Mouse (Mus musculus): ENCODE results near the gene Mvd. TPM values are rescaled to one million over a fixed set of nuclear protein-coding genes. Genes with fewer than 3 reads are reported as not detected.

The Mvd gene
- polyA plus RNA-seq, 1 experiment: 68.7 TPM

DNA sequence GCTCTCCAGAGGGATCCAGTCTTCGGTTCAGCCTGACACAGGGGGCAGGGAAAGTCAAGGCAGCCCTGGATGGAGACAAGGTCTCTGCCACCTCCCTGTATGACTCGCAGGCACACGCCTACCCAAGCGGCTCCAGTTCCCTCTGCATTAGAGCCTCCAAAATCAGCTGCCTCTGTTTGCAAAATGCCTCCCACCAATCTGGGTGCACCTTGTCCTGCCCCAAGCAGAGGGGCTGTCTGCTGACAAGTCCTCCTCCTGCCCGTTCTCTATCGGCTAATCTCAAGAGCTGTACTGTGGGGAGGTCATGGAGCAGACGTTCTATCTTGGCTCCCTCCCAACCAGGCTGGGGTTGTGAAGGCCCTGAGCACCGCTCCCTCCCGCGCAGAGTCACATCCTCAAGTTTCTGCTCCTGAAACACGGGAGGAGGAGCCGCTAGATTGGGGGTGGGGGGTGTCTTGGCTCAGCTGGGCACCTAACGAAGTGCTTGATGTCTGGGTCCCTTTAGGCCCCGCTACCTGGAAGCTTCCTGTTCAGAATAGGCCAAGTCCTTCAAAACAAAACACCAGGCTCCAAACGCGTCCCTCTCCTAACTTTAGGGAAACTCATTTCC lies 31.8 kb upstream of the Mvd start:
- H3K27me3 ChIP-seq (replicated peaks; ENCODE audit: control insufficient read depth, insufficient read depth, low read length): no peaks in the 10 kb centered on the region
- H3K4me3 ChIP-seq (ENCODE audit: insufficient read depth, low read depth, low read length): peak overlapping the region; percentile 90
- WGBS: under 1% methylated on average over 16 of the region's 16 CpGs
- no peak overlapping the region for H3K27ac ChIP-seq (ENCODE audit: insufficient read depth, low read depth, low read length)
- DNase-seq: peak; percentile 56
- H3K4me1 ChIP-seq (ENCODE audit: control insufficient read depth, insufficient read depth, low read length): peaks cover 7% of the 10 kb centered on the region; the same call in 1 of the 2 replicates
- no peaks in the 10 kb centered on the region for H3K36me3 ChIP-seq (ENCODE audit: control insufficient read depth, insufficient read depth, low read length)
- TF ChIP-seq CTCF (conservative IDR thresholded peaks at IDR 0.05; ENCODE audit: insufficient read depth, insufficient read length, low read depth, low read length): no peak
- no peak for TF ChIP-seq POLR2A (IDR thresholded peaks at IDR 0.05; ENCODE audit: low read depth, low read length)

DNA sequence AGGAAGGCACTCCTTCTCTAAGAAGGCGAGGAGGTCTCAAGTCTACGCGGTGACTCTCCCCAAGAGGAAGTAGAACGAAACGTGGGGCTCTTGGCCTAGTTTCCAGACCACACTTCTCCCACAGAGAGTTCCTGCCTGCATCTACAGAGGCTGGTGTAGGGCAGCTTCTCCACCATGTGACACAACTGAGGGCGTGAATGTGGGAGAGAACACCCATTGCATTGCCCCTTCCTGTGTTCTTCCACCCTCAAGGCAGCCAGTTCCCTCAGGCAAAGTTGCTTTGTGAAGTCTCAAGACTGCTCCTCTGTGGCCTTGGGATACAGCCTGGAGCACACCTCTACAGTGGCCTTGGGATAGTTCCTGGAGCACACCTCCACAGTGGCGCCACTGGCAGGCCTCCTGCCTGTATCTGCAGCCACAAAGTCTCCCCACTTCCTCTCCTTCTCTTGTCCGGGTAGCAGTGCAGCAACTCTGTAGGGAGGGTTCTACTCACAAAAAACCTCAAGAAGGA lies 30.7 kb upstream of the Mvd start:
- Histone ChIP-seq H3K4me3 (ENCODE audit: insufficient read depth, low read depth, low read length) (no peak overlapping the region), H3K4me1 (ENCODE audit: control insufficient read depth, insufficient read depth, low read length) (peaks cover 13% of the 10 kb centered on the region), H3K27me3 (replicated peaks; ENCODE audit: control insufficient read depth, insufficient read depth, low read length) (no peaks in the 10 kb centered on the region), H3K36me3 (ENCODE audit: control insufficient read depth, insufficient read depth, low read length) (no peaks in the 10 kb centered on the region), H3K27ac (ENCODE audit: insufficient read depth, low read depth, low read length) (no peak overlapping the region)
- TF ChIP-seq POLR2A (IDR thresholded peaks at IDR 0.05; ENCODE audit: low read depth, low read length): no peak
- TF ChIP-seq CTCF (conservative IDR thresholded peaks at IDR 0.05; ENCODE audit: insufficient read depth, insufficient read length, low read depth, low read length): no peak
- no peak for DNase-seq
- WGBS: 81% methylated on average over 8 of the region's 8 CpGs

GRCm38 (mm10) chr8:122470691-122471090 lies 27.5 kb upstream of the Mvd start:
- no peak overlapping the region for H3K27ac ChIP-seq (ENCODE audit: insufficient read depth, low read depth, low read length)
- H3K27me3 ChIP-seq (replicated peaks; ENCODE audit: control insufficient read depth, insufficient read depth, low read length): no peaks in the 10 kb centered on the region
- no peak for DNase-seq
- H3K4me3 ChIP-seq (ENCODE audit: insufficient read depth, low read depth, low read length): no peak overlapping the region
- WGBS: 88% methylated on average over 5 of the region's 5 CpGs
- peaks cover 8% of the 10 kb centered on the region for H3K4me1 ChIP-seq (ENCODE audit: control insufficient read depth, insufficient read depth, low read length)
- TF ChIP-seq POLR2A (IDR thresholded peaks at IDR 0.05; ENCODE audit: low read depth, low read length): no peak
- no peak for TF ChIP-seq CTCF (conservative IDR thresholded peaks at IDR 0.05; ENCODE audit: insufficient read depth, insufficient read length, low read depth, low read length)
- H3K36me3 ChIP-seq (ENCODE audit: control insufficient read depth, insufficient read depth, low read length): no peaks in the 10 kb centered on the region

DNA sequence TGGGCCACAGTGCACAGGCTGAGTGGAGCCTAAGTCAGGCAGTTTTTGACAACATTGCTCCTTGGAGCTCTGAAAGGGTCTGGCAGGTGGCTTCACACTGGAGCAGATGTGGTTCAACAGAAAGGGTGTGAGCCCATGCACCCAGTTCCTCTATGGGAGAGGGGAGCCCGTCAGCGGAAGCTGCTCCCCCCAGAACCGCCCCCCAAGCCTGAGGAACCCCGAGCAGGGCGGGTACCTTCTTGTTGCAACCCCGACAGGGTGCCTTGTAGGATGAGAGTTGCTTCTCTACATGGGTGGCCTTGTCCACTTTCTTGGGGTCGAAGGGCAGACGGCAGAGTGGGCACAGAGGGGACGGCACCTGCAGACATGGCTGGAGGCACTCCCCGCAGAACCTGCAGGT lies 26.7 kb upstream of the Mvd start:
- no peaks in the 10 kb centered on the region for H3K36me3 ChIP-seq (ENCODE audit: control insufficient read depth, insufficient read depth, low read length)

DNA sequence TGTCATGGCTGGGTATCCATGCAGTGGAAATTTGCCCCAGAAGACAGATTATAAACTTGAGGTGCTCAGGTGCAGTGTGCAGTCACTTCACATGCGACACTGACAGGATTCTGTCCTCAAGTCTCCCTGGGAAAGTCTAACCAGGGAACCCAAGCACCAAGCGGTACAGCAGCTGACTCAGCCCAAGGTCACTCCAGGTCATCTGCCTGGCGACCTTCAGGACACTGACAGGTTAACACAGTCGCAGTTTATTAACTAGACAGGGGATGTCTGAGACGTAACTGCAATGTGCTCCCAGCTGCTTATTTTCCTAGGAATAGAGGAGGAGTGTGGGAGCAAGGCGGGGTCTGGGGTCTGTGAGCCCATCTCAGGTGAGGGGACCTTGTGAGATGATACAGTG lies 26.2 kb upstream of the Mvd start:
- 59% methylated on average over 6 of the region's 6 CpGs for WGBS
- H3K4me1 ChIP-seq (ENCODE audit: control insufficient read depth, insufficient read depth, low read length): peaks cover 6% of the 10 kb centered on the region; the same call in 1 of the 2 replicates
- H3K4me3 ChIP-seq (ENCODE audit: insufficient read depth, low read depth, low read length): no peak overlapping the region
- TF ChIP-seq CTCF (conservative IDR thresholded peaks at IDR 0.05; ENCODE audit: insufficient read depth, insufficient read length, low read depth, low read length): no peak
- no peak for TF ChIP-seq POLR2A (IDR thresholded peaks at IDR 0.05; ENCODE audit: low read depth, low read length)
- DNase-seq: peak; percentile 46
- H3K36me3 ChIP-seq (ENCODE audit: control insufficient read depth, insufficient read depth, low read length): no peaks in the 10 kb centered on the region
- no peaks in the 10 kb centered on the region for H3K27me3 ChIP-seq (replicated peaks; ENCODE audit: control insufficient read depth, insufficient read depth, low read length)
- no peak overlapping the region for H3K27ac ChIP-seq (ENCODE audit: insufficient read depth, low read depth, low read length)

More for the DNA sequence above, 26.7 kb upstream of the Mvd start:
- peaks cover 8% of the 10 kb centered on the region for H3K4me1 ChIP-seq (ENCODE audit: control insufficient read depth, insufficient read depth, low read length)
- WGBS: 91% methylated on average over 10 of the region's 10 CpGs
- H3K27me3 ChIP-seq (replicated peaks; ENCODE audit: control insufficient read depth, insufficient read depth, low read length): no peaks in the 10 kb centered on the region
- no peak overlapping the region for H3K27ac ChIP-seq (ENCODE audit: insufficient read depth, low read depth, low read length)
- no peak for DNase-seq
- no peak overlapping the region for H3K4me3 ChIP-seq (ENCODE audit: insufficient read depth, low read depth, low read length)
- TF ChIP-seq CTCF (conservative IDR thresholded peaks at IDR 0.05; ENCODE audit: insufficient read depth, insufficient read length, low read depth, low read length) (no peak), POLR2A (IDR thresholded peaks at IDR 0.05; ENCODE audit: low read depth, low read length) (no peak)

GRCm38 (mm10) chr8:122467816-122468215 lies 24.6 kb upstream of the Mvd start:
- Histone ChIP-seq H3K4me3 (ENCODE audit: insufficient read depth, low read depth, low read length) (no peak overlapping the region), H3K4me1 (ENCODE audit: control insufficient read depth, insufficient read depth, low read length) (peaks cover 6% of the 10 kb centered on the region; the same call in 1 of the 2 replicates), H3K27me3 (replicated peaks; ENCODE audit: control insufficient read depth, insufficient read depth, low read length) (no peaks in the 10 kb centered on the region), H3K27ac (ENCODE audit: insufficient read depth, low read depth, low read length) (no peak overlapping the region), H3K36me3 (ENCODE audit: control insufficient read depth, insufficient read depth, low read length) (no peaks in the 10 kb centered on the region)
- no peak for DNase-seq
- 89% methylated on average over 13 of the region's 13 CpGs for WGBS
- no peak for TF ChIP-seq POLR2A (IDR thresholded peaks at IDR 0.05; ENCODE audit: low read depth, low read length)
- no peak for TF ChIP-seq CTCF (conservative IDR thresholded peaks at IDR 0.05; ENCODE audit: insufficient read depth, insufficient read length, low read depth, low read length)

- TF ChIP-seq POLR2A (IDR thresholded peaks at IDR 0.05; ENCODE audit: low read depth, low read length) (no peak), CTCF (conservative IDR thresholded peaks at IDR 0.05; ENCODE audit: insufficient read depth, insufficient read length, low read depth, low read length) (no peak)
- Histone ChIP-seq H3K4me1 (ENCODE audit: control insufficient read depth, insufficient read depth, low read length) (peaks cover 17% of the 10 kb centered on the region), H3K4me3 (ENCODE audit: insufficient read depth, low read depth, low read length) (no peak overlapping the region), H3K27ac (ENCODE audit: insufficient read depth, low read depth, low read length) (no peak overlapping the region), H3K27me3 (replicated peaks; ENCODE audit: control insufficient read depth, insufficient read depth, low read length) (no peaks in the 10 kb centered on the region), H3K36me3 (ENCODE audit: control insufficient read depth, insufficient read depth, low read length) (no peaks in the 10 kb centered on the region)
- no peak for DNase-seq
- 70% methylated on average over 7 of the region's 7 CpGs for WGBS
Measured at GRCm38 (mm10) chr8:122464985-122465384, 21.8 kb upstream of the Mvd start.
